Comparison of ENCODE assay signal across 24 mouse cellular contexts in genomic region chr8:90513601-90514000, GRCm38 (mm10).
A peak's percentile ranks its signal among the peaks of the same experiment; 100 is the strongest.
DNase-seq lines count a peak whose midpoint lies in the region; ATAC-seq and TF ChIP-seq lines count a peak whose summit lies in the region.
"Had no signal": no experiment of that assay in that cellular context is flagged by ENCODE, and none has a peak within 500 bp of the region (broad histone marks: within the 10 kb centered on the region; RNA-seq: fewer than 3 reads in every experiment).

No protein-coding gene starts in this region.

- no peak for TF ChIP-seq CTCF in kidney, adult 2 months (conservative IDR thresholded peaks at IDR 0.05; ENCODE audit: insufficient read depth, insufficient read length, low read depth, low read length)

- no peak overlapping the region for H3K9ac ChIP-seq in heart, embryonic 12.5 days
- no peak overlapping the region for H3K9ac ChIP-seq in hindbrain, embryonic 15.5 days
- no peak overlapping the region for H3K9ac ChIP-seq in hindbrain, embryonic 16.5 days (ENCODE audit: low read depth, low read length)
- H3K9ac ChIP-seq in neural tube, embryonic 15.5 days (replicated peaks) = no peak overlapping the region
- H3K9ac ChIP-seq: forebrain, embryonic 13.5 days; forebrain, postnatal 0 days; heart, embryonic 13.5 days; intestine, embryonic 15.5 days had no signal

- no peak for TF ChIP-seq POLR2A in kidney, adult 2 months (IDR thresholded peaks at IDR 0.05; ENCODE audit: low read depth, low read length)

- no peak overlapping the region for H3K4me2 ChIP-seq in heart, embryonic 12.5 days
- no peak overlapping the region for H3K4me2 ChIP-seq in hindbrain, embryonic 15.5 days
- H3K4me2 ChIP-seq in hindbrain, embryonic 16.5 days (ENCODE audit: low read length) = no peak overlapping the region
- H3K4me2 ChIP-seq in neural tube, embryonic 15.5 days = no peak overlapping the region
- H3K4me2 ChIP-seq: forebrain, embryonic 13.5 days; heart, embryonic 13.5 days; intestine, embryonic 15.5 days had no signal

- no peaks in the 10 kb centered on the region for H3K27me3 ChIP-seq in heart, embryonic 12.5 days (replicated peaks)
- H3K27me3 ChIP-seq in hindbrain, embryonic 15.5 days = no peaks in the 10 kb centered on the region; the same call in 1 of the 2 replicates
- no peaks in the 10 kb centered on the region for H3K27me3 ChIP-seq in hindbrain, embryonic 16.5 days (replicated peaks; ENCODE audit: control insufficient read depth, insufficient read depth, low read length)
- H3K27me3 ChIP-seq in neural tube, embryonic 15.5 days (replicated peaks) = no peaks in the 10 kb centered on the region
- H3K27me3 ChIP-seq in kidney, adult 2 months (replicated peaks; ENCODE audit: control insufficient read depth, insufficient read depth, low read length) = no peaks in the 10 kb centered on the region
- H3K27me3 ChIP-seq: forebrain, embryonic 13.5 days; heart, embryonic 13.5 days; intestine, embryonic 15.5 days had no signal

- no peak for ATAC-seq in heart, embryonic 12.5 days (ENCODE audit: insufficient number of reproducible peaks, low FRiP score)
- no peak for ATAC-seq in hindbrain, embryonic 15.5 days (ENCODE audit: low FRiP score, low read depth)
- no peak for ATAC-seq in hindbrain, embryonic 16.5 days
- no peak for ATAC-seq in neural tube, embryonic 15.5 days (ENCODE audit: low FRiP score)
- ATAC-seq: CD4-positive, CD25-positive, alpha-beta regulatory T cell, adult 4 months; intestine, embryonic 15.5 days had no signal

- no peaks in the 10 kb centered on the region for H3K36me3 ChIP-seq in heart, embryonic 12.5 days
- no peaks in the 10 kb centered on the region for H3K36me3 ChIP-seq in hindbrain, embryonic 15.5 days
- H3K36me3 ChIP-seq in hindbrain, embryonic 16.5 days (ENCODE audit: control insufficient read depth, insufficient read depth, low read length) = no peaks in the 10 kb centered on the region
- H3K36me3 ChIP-seq in neural tube, embryonic 15.5 days = no peaks in the 10 kb centered on the region
- no peaks in the 10 kb centered on the region for H3K36me3 ChIP-seq in kidney, adult 2 months (ENCODE audit: control insufficient read depth, insufficient read depth, low read length)
- H3K36me3 ChIP-seq: forebrain, embryonic 10.5 days; heart, embryonic 13.5 days; intestine, embryonic 15.5 days had no signal

- no peak overlapping the region for H3K4me3 ChIP-seq in heart, embryonic 12.5 days
- H3K4me3 ChIP-seq in hindbrain, embryonic 15.5 days = no peak overlapping the region
- no peak overlapping the region for H3K4me3 ChIP-seq in hindbrain, embryonic 16.5 days (ENCODE audit: low read length)
- H3K4me3 ChIP-seq in neural tube, embryonic 15.5 days (replicated peaks) = no peak overlapping the region
- no peak overlapping the region for H3K4me3 ChIP-seq in kidney, adult 2 months (ENCODE audit: insufficient read depth, low read depth, low read length)
- H3K4me3 ChIP-seq: forebrain, embryonic 10.5 days; forebrain, embryonic 13.5 days; gastrocnemius, adult 2 months; heart, embryonic 13.5 days; intestine, embryonic 15.5 days had no signal

- WGBS in heart, embryonic 12.5 days = 87% methylated on average over 4 of the region's 4 CpGs
- WGBS in hindbrain, embryonic 15.5 days = 74% methylated on average over 4 of the region's 4 CpGs
- WGBS in hindbrain, embryonic 16.5 days = 64% methylated on average over 4 of the region's 4 CpGs
- WGBS in neural tube, embryonic 15.5 days = 56% methylated on average over 4 of the region's 4 CpGs
- WGBS in kidney, adult 2 months = 68% methylated on average over 4 of the region's 4 CpGs

- H3K9me3 ChIP-seq in heart, embryonic 12.5 days (replicated peaks) = no peaks in the 10 kb centered on the region
- H3K9me3 ChIP-seq in hindbrain, embryonic 15.5 days = no peaks in the 10 kb centered on the region
- H3K9me3 ChIP-seq in hindbrain, embryonic 16.5 days (ENCODE audit: control insufficient read depth, low read length) = no peaks in the 10 kb centered on the region
- H3K9me3 ChIP-seq in neural tube, embryonic 15.5 days (replicated peaks) = no peaks in the 10 kb centered on the region
- H3K9me3 ChIP-seq: forebrain, embryonic 10.5 days; forebrain, embryonic 13.5 days; heart, embryonic 13.5 days; intestine, embryonic 15.5 days had no signal

- DNase-seq in heart, adult 11 months = peak; percentile 44
- peak; percentile 48 for DNase-seq in left cerebral cortex, postnatal 4 days
- DNase-seq in left cerebral cortex, adult 18-20 months (ENCODE audit: low spot score in 2 of 2) = no peak
- no peak for DNase-seq in kidney, adult 2 months
- DNase-seq: adrenal gland, adult 2 months; adrenal gland, postnatal 14 days; cerebellum, adult 11-12 months; cerebellum, adult 8-10 months; forebrain, postnatal 0 days; gastrocnemius, adult 2 months; gastrocnemius, postnatal 14 days; heart, adult 18-20 months; heart, postnatal 14 days; heart, postnatal 4 days; kidney, adult 11 months had no signal

- H3K4me1 ChIP-seq in heart, embryonic 12.5 days (replicated peaks) = no peaks in the 10 kb centered on the region
- H3K4me1 ChIP-seq in hindbrain, embryonic 15.5 days (replicated peaks) = peaks cover 18% of the 10 kb centered on the region
- peaks cover 4% of the 10 kb centered on the region for H3K4me1 ChIP-seq in hindbrain, embryonic 16.5 days (ENCODE audit: control insufficient read depth, insufficient read depth, low read depth, low read length)
- peaks cover 19% of the 10 kb centered on the region for H3K4me1 ChIP-seq in neural tube, embryonic 15.5 days
- H3K4me1 ChIP-seq in kidney, adult 2 months (ENCODE audit: control insufficient read depth, insufficient read depth, low read length) = no peaks in the 10 kb centered on the region
- H3K4me1 ChIP-seq: heart, embryonic 13.5 days; intestine, embryonic 15.5 days had no signal

- no peak overlapping the region for H3K27ac ChIP-seq in heart, embryonic 12.5 days (ENCODE audit: poor library complexity, severe bottlenecking)
- peak overlapping the region; percentile 19; the same call in 1 of the 2 replicates for H3K27ac ChIP-seq in hindbrain, embryonic 15.5 days (replicated peaks)
- no peak overlapping the region for H3K27ac ChIP-seq in hindbrain, embryonic 16.5 days (ENCODE audit: low read depth, low read length)
- peak overlapping the region; percentile 68 for H3K27ac ChIP-seq in neural tube, embryonic 15.5 days (replicated peaks)
- H3K27ac ChIP-seq in kidney, adult 2 months (ENCODE audit: insufficient read depth, low read depth, low read length) = no peak overlapping the region
- H3K27ac ChIP-seq: forebrain, embryonic 10.5 days; forebrain, embryonic 13.5 days; gastrocnemius, adult 2 months; heart, embryonic 13.5 days; intestine, embryonic 15.5 days had no signal

- intact Hi-C loops in left cerebral cortex, postnatal 4 days (cut with DNase I) = no loop called here

Comparison
In these comparisons a context has a peak if more than half of its experiments do, and no peak if none do; other contexts are left out.
1. DNase-seq: peak in heart, adult 11 months (single experiment) and left cerebral cortex, postnatal 4 days (single experiment); none in left cerebral cortex, adult 18-20 months (0 of 2) and kidney, adult 2 months (single experiment).
2. H3K27ac ChIP-seq: peak in hindbrain, embryonic 15.5 days (single experiment) and neural tube, embryonic 15.5 days (single experiment); none in heart, embryonic 12.5 days (single experiment), hindbrain, embryonic 16.5 days (single experiment) and kidney, adult 2 months (single experiment).